Mouse (Mus musculus): ENCODE data around the gene Thap11. TPM values are rescaled to one million over a fixed set of nuclear protein-coding genes. Genes with fewer than 3 reads are reported as not detected.

Gene Thap11
- polyA plus RNA-seq, 1 experiment: 41.5 TPM

DNA sequence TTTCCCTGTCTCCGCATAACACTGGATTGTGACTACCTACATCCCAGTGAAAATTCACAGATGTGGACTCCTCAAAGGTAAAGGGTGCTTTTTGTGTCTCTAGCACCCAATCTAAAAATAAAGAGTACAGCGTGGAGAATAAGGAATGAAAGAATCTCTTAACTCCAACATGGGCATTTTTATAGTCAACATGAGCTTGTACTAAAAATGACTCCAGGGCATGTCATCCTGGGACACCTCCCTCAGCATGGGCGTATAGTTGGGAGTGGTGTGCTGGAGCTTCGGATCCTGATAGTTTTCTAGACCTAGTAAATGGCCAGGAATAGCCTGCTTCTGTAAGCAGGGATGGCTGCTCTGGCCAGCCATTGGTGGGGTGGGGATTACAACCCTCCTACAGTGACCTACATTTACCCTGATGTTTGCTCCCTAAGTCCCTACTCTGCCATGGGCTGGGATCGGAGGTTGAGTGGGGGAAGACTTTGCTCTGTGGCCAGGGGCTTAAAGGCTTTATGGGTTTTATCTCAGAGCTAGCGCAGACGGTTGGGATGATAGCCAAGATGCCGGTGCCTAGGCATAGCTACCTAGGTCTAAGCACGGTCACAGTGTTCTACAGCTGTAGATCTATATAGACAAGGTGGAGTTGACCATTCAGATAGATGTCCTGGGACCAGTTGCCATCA is 43.0 kb downstream of the Thap11 start:
- Histone ChIP-seq H3K27ac (ENCODE audit: insufficient read depth, low read depth, low read length) (no peak overlapping the region), H3K4me1 (ENCODE audit: control insufficient read depth, insufficient read depth, low read length) (peaks cover 2% of the 10 kb centered on the region; the same call in 1 of the 2 replicates), H3K4me3 (ENCODE audit: insufficient read depth, low read depth, low read length) (no peak overlapping the region), H3K27me3 (replicated peaks; ENCODE audit: control insufficient read depth, insufficient read depth, low read length) (no peaks in the 10 kb centered on the region), H3K36me3 (ENCODE audit: control insufficient read depth, insufficient read depth, low read length) (no peaks in the 10 kb centered on the region)
- DNase-seq: no peak
- WGBS: 82% methylated on average over 9 of the region's 9 CpGs
- TF ChIP-seq POLR2A (IDR thresholded peaks at IDR 0.05; ENCODE audit: low read depth, low read length): no peak
- no peak for TF ChIP-seq CTCF (conservative IDR thresholded peaks at IDR 0.05; ENCODE audit: insufficient read depth, insufficient read length, low read depth, low read length)

DNA sequence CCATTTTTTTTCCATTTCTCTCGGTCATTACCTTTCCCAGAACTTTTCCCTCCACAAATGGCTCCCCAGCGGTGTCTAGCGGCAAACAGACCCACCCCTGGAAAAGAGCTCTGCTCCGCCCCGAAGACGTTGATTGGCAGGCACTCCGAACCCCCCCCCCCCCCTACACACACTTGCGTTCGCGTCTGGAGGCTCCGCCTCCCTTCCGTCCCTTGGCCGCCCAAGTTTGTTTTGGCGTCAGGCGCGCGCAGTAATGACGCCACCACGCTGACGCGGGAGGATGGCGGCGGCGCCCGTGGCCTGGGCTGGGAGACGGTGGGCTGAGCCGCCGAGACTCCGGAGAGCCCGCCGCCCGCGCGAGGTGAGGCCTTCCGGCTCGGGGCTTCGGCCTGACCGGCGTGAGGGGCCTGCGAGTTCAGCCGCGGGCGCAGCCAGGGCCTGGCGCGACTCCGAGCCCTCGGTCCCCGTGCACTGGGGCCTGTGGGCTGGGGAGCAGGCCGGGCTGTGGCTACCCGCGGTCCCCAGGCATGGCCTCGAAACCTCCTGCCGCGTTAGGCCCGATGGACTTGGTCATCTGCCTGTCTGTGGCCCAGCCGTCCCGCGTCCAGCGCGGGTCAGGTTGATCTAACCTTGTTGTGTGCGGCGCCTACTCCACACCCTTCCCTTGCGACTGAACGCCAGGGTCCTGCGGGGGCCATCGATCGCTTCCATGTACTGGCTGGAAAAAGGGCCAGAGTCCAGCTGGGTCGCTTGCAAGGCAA is 45.4 kb downstream of the Thap11 start, which contains the start of gene Pskh1:
Pskh1 (plus strand) TSS at position 262 of the 761 bp plus-strand sequence.
- Histone ChIP-seq H3K27ac (ENCODE audit: insufficient read depth, low read depth, low read length) (peak within 1 kb of the TSS; percentile 59), H3K36me3 (ENCODE audit: control insufficient read depth, insufficient read depth, low read length) (no peaks in the 10 kb centered on the region; the same call in 1 of the 2 replicates), H3K4me3 (ENCODE audit: insufficient read depth, low read depth, low read length) (peak within 1 kb of the TSS; percentile 90), H3K4me1 (ENCODE audit: control insufficient read depth, insufficient read depth, low read length) (peaks cover 2% of the 10 kb centered on the region; the same call in 1 of the 2 replicates), H3K27me3 (replicated peaks; ENCODE audit: control insufficient read depth, insufficient read depth, low read length) (no peaks in the 10 kb centered on the region)
- under 1% methylated on average over 68 of the region's 68 CpGs for WGBS
- peak; percentile 95 for DNase-seq
- peak; percentile 43 for TF ChIP-seq POLR2A (IDR thresholded peaks at IDR 0.05; ENCODE audit: low read depth, low read length)
- TF ChIP-seq CTCF (conservative IDR thresholded peaks at IDR 0.05; ENCODE audit: insufficient read depth, insufficient read length, low read depth, low read length): no peak

DNA sequence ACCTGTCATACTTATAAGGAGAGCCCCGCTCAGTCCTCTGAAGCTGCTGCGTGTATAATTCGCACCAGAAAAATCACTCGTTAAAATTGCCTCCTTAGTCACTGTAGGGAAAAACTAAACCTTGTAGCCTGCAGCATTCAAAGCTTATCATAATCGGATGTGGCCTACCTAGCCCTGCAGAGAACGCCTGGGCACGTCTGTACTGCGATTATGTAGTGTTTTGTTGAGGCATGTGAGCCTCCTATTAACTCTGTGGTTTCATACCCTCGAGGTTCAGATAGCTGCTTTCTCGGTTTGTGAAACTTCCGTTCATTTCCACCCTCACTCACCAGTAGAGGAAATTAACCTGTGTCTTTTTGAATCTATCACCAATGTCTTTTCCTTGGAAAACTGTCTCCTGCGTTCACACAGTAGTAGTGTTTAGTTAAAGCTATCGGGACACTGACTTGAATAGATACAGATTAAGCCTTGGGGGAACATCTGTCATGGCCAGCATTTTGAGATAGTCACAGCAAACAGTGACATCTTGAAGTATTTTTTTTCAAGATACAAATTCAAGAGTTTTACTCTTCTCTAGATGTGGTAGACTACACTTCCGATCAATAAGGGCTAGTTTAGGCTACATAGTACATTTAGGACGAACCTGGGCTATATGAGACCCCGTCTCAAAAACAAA is 46.1 kb downstream of the Thap11 start:
- 25% methylated on average over 16 of the region's 16 CpGs for WGBS
- DNase-seq: no peak
- peak overlapping the region; percentile 90 for H3K4me3 ChIP-seq (ENCODE audit: insufficient read depth, low read depth, low read length)
- TF ChIP-seq CTCF (conservative IDR thresholded peaks at IDR 0.05; ENCODE audit: insufficient read depth, insufficient read length, low read depth, low read length) (no peak), POLR2A (IDR thresholded peaks at IDR 0.05; ENCODE audit: low read depth, low read length) (no peak)
- H3K27ac ChIP-seq (ENCODE audit: insufficient read depth, low read depth, low read length): no peak overlapping the region
- peaks cover 2% of the 10 kb centered on the region; the same call in 1 of the 2 replicates for H3K4me1 ChIP-seq (ENCODE audit: control insufficient read depth, insufficient read depth, low read length)
- no peaks in the 10 kb centered on the region for H3K27me3 ChIP-seq (replicated peaks; ENCODE audit: control insufficient read depth, insufficient read depth, low read length)
- no peaks in the 10 kb centered on the region; the same call in 1 of the 2 replicates for H3K36me3 ChIP-seq (ENCODE audit: control insufficient read depth, insufficient read depth, low read length)

Other genes starting within 250 kb of the Thap11 start
- 50.6 and 54.8 TPM in 2 replicates for gene Ripor1, start 249.9 kb upstream of the Thap11 start, polyA plus RNA-seq (2012; rRNA removed)
- 13.3 and 16.7 TPM in 2 replicates for gene Ctcf, start 218.6 kb upstream of the Thap11 start, polyA plus RNA-seq (2012; rRNA removed)
- gene Agrp, start 217.7 kb upstream of the Thap11 start, polyA plus RNA-seq (2012; rRNA removed): 0.13 and 0.31 TPM in 2 replicates
- gene Carmil2, start 168.9 kb upstream of the Thap11 start, polyA plus RNA-seq (2012; rRNA removed): 0.88 and 2.7 TPM in 2 replicates
- gene Acd, start 154.0 kb upstream of the Thap11 start, polyA plus RNA-seq (2012; rRNA removed): 39.9 and 44.4 TPM in 2 replicates
- gene Pard6a, start 154.0 kb upstream of the Thap11 start, polyA plus RNA-seq (2012; rRNA removed): 18.7 and 20.8 TPM in 2 replicates
- 0.10 and 0.19 TPM in 2 replicates for gene 4933405L10Rik, start 147.5 kb upstream of the Thap11 start, polyA plus RNA-seq (2012; rRNA removed)
- 6.8 and 7.6 TPM in 2 replicates for gene Enkd1, start 146.9 kb upstream of the Thap11 start, polyA plus RNA-seq (2012; rRNA removed)
- 7.5 and 7.8 TPM in 2 replicates for gene Gfod2, start 96.5 kb upstream of the Thap11 start, polyA plus RNA-seq (2012; rRNA removed)
- gene Ranbp10, start 27.8 kb upstream of the Thap11 start, polyA plus RNA-seq (2012; rRNA removed): 22.1 and 24.8 TPM in 2 replicates
- gene Tsnaxip1, start 27.4 kb upstream of the Thap11 start, polyA plus RNA-seq (2012; rRNA removed): 0.05 TPM in 1 of 2 replicates, not detected in the other
- 6.7 and 7.3 TPM in 2 replicates for gene Cenpt, start 1.9 kb upstream of the Thap11 start, polyA plus RNA-seq (2012; rRNA removed)
- gene Nutf2, start 5.4 kb downstream of the Thap11 start, polyA plus RNA-seq (2012; rRNA removed): 34.5 and 61.6 TPM in 2 replicates
- 38.5 and 47.9 TPM in 2 replicates for gene Edc4, start 25.7 kb downstream of the Thap11 start, polyA plus RNA-seq (2012; rRNA removed)
- gene Nrn1l, start 38.4 kb downstream of the Thap11 start, polyA plus RNA-seq (2012; rRNA removed): 0.77 and 1.1 TPM in 2 replicates
- gene Pskh1, start 45.3 kb downstream of the Thap11 start, polyA plus RNA-seq (2012; rRNA removed): 44.9 and 51.0 TPM in 2 replicates
- 1.0 and 1.5 TPM in 2 replicates for gene Ctrl, start 78.7 kb downstream of the Thap11 start, polyA plus RNA-seq (2012; rRNA removed)
- 71.2 and 88.0 TPM in 2 replicates for gene Psmb10, start 83.3 kb downstream of the Thap11 start, polyA plus RNA-seq (2012; rRNA removed)
- gene Lcat, start 88.2 kb downstream of the Thap11 start, polyA plus RNA-seq (2012; rRNA removed): 2.2 and 2.4 TPM in 2 replicates
- gene Slc12a4, start 111.0 kb downstream of the Thap11 start, polyA plus RNA-seq (2012; rRNA removed): 30.9 and 33.5 TPM in 2 replicates
- gene Dpep3, start 124.3 kb downstream of the Thap11 start, polyA plus RNA-seq (2012; rRNA removed): 0.05 and 0.10 TPM in 2 replicates
- 10.2 and 11.6 TPM in 2 replicates for gene Dus2, start 136.2 kb downstream of the Thap11 start, polyA plus RNA-seq (2012; rRNA removed)
- gene Dpep2nb, start 150.8 kb downstream of the Thap11 start, polyA plus RNA-seq (2012; rRNA removed): 0.06 TPM in 1 of 2 replicates, not detected in the other
- 8.0 and 8.4 TPM in 2 replicates for gene Ddx28, start 156.8 kb downstream of the Thap11 start, polyA plus RNA-seq (2012; rRNA removed)
- 18.6 and 19.5 TPM in 2 replicates for gene Nfatc3, start 203.7 kb downstream of the Thap11 start, polyA plus RNA-seq (2012; rRNA removed)